Mouse (Mus musculus) hindbrain, embryonic 14.5 days (tissue): ENCODE results near the gene Oog2. TPM values are rescaled to one million over a fixed set of nuclear protein-coding genes. Genes with fewer than 3 reads are reported as not detected.
"Not testable (repeated sequence)": the region's sequence is repeated elsewhere in the genome, so short reads cannot be mapped to it uniquely, and the experiment has no call there.

Experiments used
- ATAC-seq: fragments of 200-750 bp; cut with Nextera tagmentation; 2 replicates; pipeline ENCODE4 v1.8.0; 2017; ENCODE audit warnings: moderate number of reproducible peaks, mild to moderate bottlenecking, moderate TSS enrichment, moderate library complexity; ENCODE audit not compliant: low FRiP score
- DNase-seq: peaks from one replicate; pipeline ENCODE4 v3.0.0-alpha.2; 2015; ENCODE audit warnings: low spot score
- H3K27ac ChIP-seq: fragments of 300-500 bp; sonication (generic); 2 replicates; pipeline ENCODE4 v1.5.1; 2014; ENCODE audit warnings: mild to moderate bottlenecking, moderate library complexity
- H3K27me3 ChIP-seq: fragments of 300-500 bp; sonication (generic); 2 replicates; pipeline ENCODE4 v1.6.1; 2014; ENCODE audit warnings: mild to moderate bottlenecking, low read length, mixed read lengths; ENCODE audit not compliant: control insufficient read depth, insufficient read depth
- H3K36me3 ChIP-seq: fragments of 300-500 bp; sonication (generic); replicated peaks from 2 replicates; pipeline ENCODE4 v1.6.1; 2014; ENCODE audit not compliant: control insufficient read depth, insufficient read depth
- H3K4me1 ChIP-seq: fragments of 300-500 bp; sonication (generic); replicated peaks from 2 replicates; pipeline ENCODE4 v1.6.1; 2014; ENCODE audit warnings: antibody characterized with exemption, low read length, mixed read lengths; ENCODE audit not compliant: control insufficient read depth, insufficient read depth
- H3K4me2 ChIP-seq: fragments of 300-500 bp; sonication (generic); replicated peaks from 2 replicates; pipeline ENCODE4 v1.6.1; 2014; ENCODE audit warnings: mild to moderate bottlenecking, moderate library complexity
- H3K4me3 ChIP-seq: fragments of 300-500 bp; sonication (generic); replicated peaks from 2 replicates; pipeline ENCODE4 v1.5.1; 2014; ENCODE audit warnings: mild to moderate bottlenecking, low read length
- H3K9ac ChIP-seq: fragments of 300-500 bp; sonication (generic); 2 replicates; pipeline ENCODE4 v1.6.1; 2014
- H3K9me3 ChIP-seq: fragments of 300-500 bp; sonication (generic); 2 replicates; pipeline ENCODE4 v1.6.1; 2016; ENCODE audit warnings: low read length; ENCODE audit not compliant: control insufficient read depth
- WGBS: fragments of 180-500 bp; shearing (Covaris S2); extraction: QIAGEN DNeasy Blood & Tissue Kit; methylation state at CpG from one replicate; pipeline ENCODE4 v1.1.7; 2014; 5-methylcytosine and 5-hydroxymethylcytosine counted together
- polyA plus RNA-seq: library from polyadenylated mRNA; unstranded; fragments of >200 nt; fragmentation: Nextera tagmentation; extraction: Ambion mirVana; gene quantifications from 2 replicates; pipeline ENCODE4 v1.2.1, GENCODE M21; 2014

Gene Oog2
- not detected in 2 replicates for polyA plus RNA-seq

DNA sequence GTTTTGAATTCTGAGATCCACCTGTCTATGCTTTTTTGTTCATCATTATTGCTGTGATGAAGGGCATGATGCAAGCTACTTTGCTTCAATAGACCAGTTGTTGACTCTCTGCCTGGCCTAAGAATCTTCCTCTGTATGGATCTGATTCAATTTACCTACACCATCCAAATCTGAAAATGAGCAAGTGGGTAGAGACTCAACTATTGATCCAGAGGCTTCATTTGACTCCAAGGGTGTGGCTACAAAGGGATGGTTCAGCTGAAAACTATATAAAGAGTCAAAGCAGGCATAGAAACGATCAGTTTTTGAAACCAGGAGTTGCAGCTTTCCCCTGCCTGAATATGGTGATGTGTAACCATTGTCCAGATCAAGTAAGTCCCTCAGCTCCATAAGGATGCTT is at the start of gene Oog2:
TSS of gene Oog2 (plus strand) at position 301 of the 400 bp plus-strand sequence.
- no peaks in the 10 kb centered on the region for H3K36me3 ChIP-seq
- peaks cover 28% of the 10 kb centered on the region; the same call in 1 of the 2 replicates for H3K9me3 ChIP-seq
- H3K4me2 ChIP-seq, result no peak within 1 kb of the TSS
- no peak within 1 kb of the TSS for H3K9ac ChIP-seq
- H3K4me1 ChIP-seq, result no peaks in the 10 kb centered on the region
- no peaks in the 10 kb centered on the region for H3K27me3 ChIP-seq
- DNase-seq (no peak), ATAC-seq (no peak)
- 52% methylated on average over 1 of the region's 1 CpGs for WGBS
- H3K27ac ChIP-seq, result no peak within 1 kb of the TSS
- no peak within 1 kb of the TSS for H3K4me3 ChIP-seq

DNA sequence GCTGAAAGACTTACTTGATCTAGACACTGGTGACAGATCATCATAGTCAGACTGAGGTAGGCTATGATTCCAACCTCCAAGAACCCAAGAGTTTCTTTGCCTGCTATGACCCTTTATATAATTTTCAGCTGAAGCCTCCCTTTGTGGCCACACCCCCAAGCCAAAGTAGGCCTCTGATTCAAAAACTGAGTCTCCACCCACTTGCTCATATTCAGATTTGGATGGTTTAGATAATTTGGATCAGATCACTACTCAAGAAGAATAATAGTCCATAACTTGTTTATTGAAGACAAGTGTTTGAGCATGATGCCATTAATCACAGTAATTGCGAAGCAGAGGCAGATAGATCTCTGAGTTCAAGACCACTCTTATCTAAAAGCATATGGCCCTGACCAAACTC is 28.0 kb upstream of the Oog2 start, which contains the start of gene Oog3:
TSS of gene Oog3 (minus strand) at position 101 of the 400 bp plus-strand sequence.
- ATAC-seq (no peak), DNase-seq (no peak)
- H3K9me3 ChIP-seq, result peaks cover 53% of the 10 kb centered on the region
- no peaks in the 10 kb centered on the region for H3K27me3 ChIP-seq
- H3K4me2 ChIP-seq, result no peak within 1 kb of the TSS
- no peaks in the 10 kb centered on the region for H3K4me1 ChIP-seq
- H3K9ac ChIP-seq, result no peak within 1 kb of the TSS
- 81% methylated on average over 1 of the region's 1 CpGs for WGBS
- H3K4me3 ChIP-seq, result no peak within 1 kb of the TSS
- no peaks in the 10 kb centered on the region for H3K36me3 ChIP-seq
- no peak within 1 kb of the TSS for H3K27ac ChIP-seq

DNA sequence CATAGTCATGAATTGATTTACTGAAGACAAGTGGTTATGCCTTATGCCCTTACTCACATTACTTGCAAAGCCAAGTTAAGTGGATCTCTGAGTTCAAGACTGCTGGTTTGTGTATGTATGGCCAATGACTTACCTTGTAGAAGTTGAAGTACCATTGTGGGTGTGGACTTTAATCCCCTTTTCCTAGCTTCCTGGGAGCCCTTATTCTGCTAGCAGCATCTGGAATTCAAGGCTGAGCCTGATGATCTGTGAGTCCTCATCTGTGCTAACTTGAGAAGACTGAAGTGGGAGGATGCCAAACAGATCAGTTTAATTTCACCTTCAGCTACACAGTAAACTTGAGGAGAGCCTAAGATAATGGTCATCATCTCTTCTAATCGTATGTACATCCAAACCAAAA is 22.7 kb downstream of the Oog2 start, which contains the start of gene C87977:
TSS of gene C87977 (minus strand) at position 101 of the 400 bp plus-strand sequence.
- 93% methylated on average over 1 of the region's 1 CpGs for WGBS
- not testable (repeated sequence) for H3K9ac ChIP-seq, DNase-seq, H3K36me3 ChIP-seq, H3K27me3 ChIP-seq, ATAC-seq, H3K4me3 ChIP-seq, H3K27ac ChIP-seq, H3K4me2 ChIP-seq, H3K4me1 ChIP-seq
- H3K9me3 ChIP-seq, result peaks cover 22% of the 10 kb centered on the region

Other genes starting within 250 kb of the Oog2 start
- gene Pramef25, start 239.7 kb upstream of the Oog2 start, polyA plus RNA-seq, result not detected in 2 replicates
- gene Gm13101, start 223.8 kb upstream of the Oog2 start, polyA plus RNA-seq, result not detected in 2 replicates
- gene Pramef17, start 196.3 kb upstream of the Oog2 start, polyA plus RNA-seq, result not detected in 2 replicates
- gene Pramel4, start 131.6 kb upstream of the Oog2 start, polyA plus RNA-seq, result not detected in 2 replicates
- gene Gm13102, start 84.2 kb upstream of the Oog2 start, polyA plus RNA-seq, result not detected in 2 replicates
- gene Oog3, start 28.1 kb upstream of the Oog2 start, polyA plus RNA-seq, result not detected in 2 replicates
- gene C87977, start 22.6 kb downstream of the Oog2 start, polyA plus RNA-seq, result not detected in 2 replicates
- not detected in 2 replicates for gene Pramel5, start 89.8 kb downstream of the Oog2 start, polyA plus RNA-seq
- gene Gm13128, start 139.5 kb downstream of the Oog2 start, polyA plus RNA-seq, result not detected in 2 replicates
- not detected in 2 replicates for gene Gm13119, start 167.2 kb downstream of the Oog2 start, polyA plus RNA-seq
- gene Pramef20, start 187.2 kb downstream of the Oog2 start, polyA plus RNA-seq, result not detected in 2 replicates
- not detected in 2 replicates for gene Pramef12, start 217.7 kb downstream of the Oog2 start, polyA plus RNA-seq
- gene 1700012P22Rik, start 248.1 kb downstream of the Oog2 start, polyA plus RNA-seq, result 0.29 TPM in 1 of 2 replicates, not detected in the other